Mouse (Mus musculus): ENCODE measurements around the gene Rerg. TPM values are rescaled to one million over a fixed set of nuclear protein-coding genes. Genes with fewer than 3 reads are reported as not detected.

Gene Rerg
- polyA plus RNA-seq, 1 experiment from 2014 or later, result 1.6 TPM

- Histone ChIP-seq H3K4me1 (replicated peaks; ENCODE audit: control insufficient read depth, insufficient read depth, low read length) (no peaks in the 10 kb centered on the region), H3K27me3 (ENCODE audit: control insufficient read depth, insufficient read depth, low read length) (no peaks in the 10 kb centered on the region), H3K9me3 (ENCODE audit: control insufficient read depth, low read length) (no peaks in the 10 kb centered on the region), H3K27ac (ENCODE audit: low read depth, low read length) (no peak overlapping the region), H3K9ac (ENCODE audit: low read length) (no peak overlapping the region), H3K4me3 (ENCODE audit: low read depth, low read length) (no peak overlapping the region), H3K4me2 (ENCODE audit: low read depth, low read length, severe bottlenecking) (no peak overlapping the region), H3K36me3 (ENCODE audit: control insufficient read depth, insufficient read depth, low read length) (no peaks in the 10 kb centered on the region)
- no peak for ATAC-seq (replicated peaks; ENCODE audit: low FRiP score)
- DNase-seq (ENCODE audit: low spot score), result no peak
- WGBS, result 91% methylated on average over 9 of the region's 9 CpGs
Observed at GRCm38 (mm10) chr6:137071466-137071865, 98.8 kb downstream of the Rerg start.

GRCm38 (mm10) chr6:137065506-137065905 is 104.8 kb downstream of the Rerg start:
- Histone ChIP-seq H3K4me3 (ENCODE audit: low read depth, low read length) (no peak overlapping the region), H3K4me1 (replicated peaks; ENCODE audit: control insufficient read depth, insufficient read depth, low read length) (0 out of 2 replicates have a peak, but pooled peaks cover 2% of the 10 kb centered on the region), H3K4me2 (ENCODE audit: low read depth, low read length, severe bottlenecking) (no peak overlapping the region), H3K36me3 (ENCODE audit: control insufficient read depth, insufficient read depth, low read length) (no peaks in the 10 kb centered on the region), H3K9me3 (ENCODE audit: control insufficient read depth, low read length) (no peaks in the 10 kb centered on the region), H3K27ac (ENCODE audit: low read depth, low read length) (no peak overlapping the region), H3K27me3 (ENCODE audit: control insufficient read depth, insufficient read depth, low read length) (no peaks in the 10 kb centered on the region), H3K9ac (ENCODE audit: low read length) (no peak overlapping the region)
- 88% methylated on average over 7 of the region's 7 CpGs for WGBS
- DNase-seq (ENCODE audit: low spot score), result no peak
- ATAC-seq (replicated peaks; ENCODE audit: low FRiP score), result no peak

GRCm38 (mm10) chr6:137064786-137065185 is 105.5 kb downstream of the Rerg start:
- H3K9ac ChIP-seq (ENCODE audit: low read length), result no peak overlapping the region
- DNase-seq (ENCODE audit: low spot score) (no peak), ATAC-seq (replicated peaks; ENCODE audit: low FRiP score) (no peak)
- 95% methylated on average over 14 of the region's 14 CpGs for WGBS
- no peaks in the 10 kb centered on the region for H3K36me3 ChIP-seq (ENCODE audit: control insufficient read depth, insufficient read depth, low read length)
- H3K9me3 ChIP-seq (ENCODE audit: control insufficient read depth, low read length), result no peaks in the 10 kb centered on the region
- no peak overlapping the region for H3K27ac ChIP-seq (ENCODE audit: low read depth, low read length)
- H3K4me2 ChIP-seq (ENCODE audit: low read depth, low read length, severe bottlenecking), result no peak overlapping the region
- H3K4me1 ChIP-seq (replicated peaks; ENCODE audit: control insufficient read depth, insufficient read depth, low read length), result 0 out of 2 replicates have a peak, but pooled peaks cover 2% of the 10 kb centered on the region
- H3K4me3 ChIP-seq (ENCODE audit: low read depth, low read length), result no peak overlapping the region
- no peaks in the 10 kb centered on the region for H3K27me3 ChIP-seq (ENCODE audit: control insufficient read depth, insufficient read depth, low read length)

GRCm38 (mm10) chr6:137063239-137063940 is 106.9 kb downstream of the Rerg start:
- DNase-seq (ENCODE audit: low spot score), result no peak
- H3K36me3 ChIP-seq (ENCODE audit: control insufficient read depth, insufficient read depth, low read length), result no peaks in the 10 kb centered on the region
- 0 out of 2 replicates have a peak, but pooled peaks cover 2% of the 10 kb centered on the region for H3K4me1 ChIP-seq (replicated peaks; ENCODE audit: control insufficient read depth, insufficient read depth, low read length)
- WGBS, result 76% methylated on average over 10 of the region's 10 CpGs
- no peak overlapping the region for H3K4me3 ChIP-seq (ENCODE audit: low read depth, low read length)
- no peak overlapping the region for H3K27ac ChIP-seq (ENCODE audit: low read depth, low read length)
- no peak overlapping the region for H3K4me2 ChIP-seq (ENCODE audit: low read depth, low read length, severe bottlenecking)
- H3K27me3 ChIP-seq (ENCODE audit: control insufficient read depth, insufficient read depth, low read length), result no peaks in the 10 kb centered on the region
- H3K9me3 ChIP-seq (ENCODE audit: control insufficient read depth, low read length), result no peaks in the 10 kb centered on the region
- no peak for ATAC-seq (replicated peaks; ENCODE audit: low FRiP score)
- no peak overlapping the region for H3K9ac ChIP-seq (ENCODE audit: low read length)

- 0 out of 2 replicates have a peak, but pooled peaks cover 2% of the 10 kb centered on the region for H3K4me1 ChIP-seq (replicated peaks; ENCODE audit: control insufficient read depth, insufficient read depth, low read length)
- WGBS, result 89% methylated on average over 18 of the region's 18 CpGs
- H3K4me2 ChIP-seq (ENCODE audit: low read depth, low read length, severe bottlenecking), result no peak overlapping the region
- no peak overlapping the region for H3K27ac ChIP-seq (ENCODE audit: low read depth, low read length)
- no peaks in the 10 kb centered on the region for H3K9me3 ChIP-seq (ENCODE audit: control insufficient read depth, low read length)
- H3K9ac ChIP-seq (ENCODE audit: low read length), result no peak overlapping the region
- DNase-seq (ENCODE audit: low spot score), result no peak
- no peaks in the 10 kb centered on the region for H3K27me3 ChIP-seq (ENCODE audit: control insufficient read depth, insufficient read depth, low read length)
- H3K36me3 ChIP-seq (ENCODE audit: control insufficient read depth, insufficient read depth, low read length), result no peaks in the 10 kb centered on the region
- H3K4me3 ChIP-seq (ENCODE audit: low read depth, low read length), result no peak overlapping the region
- no peak for ATAC-seq (replicated peaks; ENCODE audit: low FRiP score)
Observed at GRCm38 (mm10) chr6:137061880-137062531, 108.3 kb downstream of the Rerg start.

GRCm38 (mm10) chr6:137060595-137060994 is 109.7 kb downstream of the Rerg start:
- Histone ChIP-seq H3K4me3 (ENCODE audit: low read depth, low read length) (no peak overlapping the region), H3K4me2 (ENCODE audit: low read depth, low read length, severe bottlenecking) (no peak overlapping the region), H3K9ac (ENCODE audit: low read length) (no peak overlapping the region), H3K36me3 (ENCODE audit: control insufficient read depth, insufficient read depth, low read length) (no peaks in the 10 kb centered on the region), H3K27me3 (ENCODE audit: control insufficient read depth, insufficient read depth, low read length) (no peaks in the 10 kb centered on the region), H3K9me3 (ENCODE audit: control insufficient read depth, low read length) (no peaks in the 10 kb centered on the region), H3K27ac (ENCODE audit: low read depth, low read length) (no peak overlapping the region), H3K4me1 (replicated peaks; ENCODE audit: control insufficient read depth, insufficient read depth, low read length) (0 out of 2 replicates have a peak, but pooled peaks cover 2% of the 10 kb centered on the region)
- no peak for ATAC-seq (replicated peaks; ENCODE audit: low FRiP score)
- WGBS, result 79% methylated on average over 5 of the region's 5 CpGs
- DNase-seq (ENCODE audit: low spot score), result no peak

GRCm38 (mm10) chr6:137058257-137058656 is 112.0 kb downstream of the Rerg start:
- 95% methylated on average over 2 of the region's 2 CpGs for WGBS
- H3K27ac ChIP-seq (ENCODE audit: low read depth, low read length), result no peak overlapping the region
- H3K4me1 ChIP-seq (replicated peaks; ENCODE audit: control insufficient read depth, insufficient read depth, low read length), result no peaks in the 10 kb centered on the region
- H3K9me3 ChIP-seq (ENCODE audit: control insufficient read depth, low read length), result no peaks in the 10 kb centered on the region
- no peak overlapping the region for H3K9ac ChIP-seq (ENCODE audit: low read length)
- no peaks in the 10 kb centered on the region for H3K27me3 ChIP-seq (ENCODE audit: control insufficient read depth, insufficient read depth, low read length)
- H3K4me3 ChIP-seq (ENCODE audit: low read depth, low read length), result no peak overlapping the region
- no peak overlapping the region for H3K4me2 ChIP-seq (ENCODE audit: low read depth, low read length, severe bottlenecking)
- DNase-seq (ENCODE audit: low spot score) (no peak), ATAC-seq (replicated peaks; ENCODE audit: low FRiP score) (no peak)
- H3K36me3 ChIP-seq (ENCODE audit: control insufficient read depth, insufficient read depth, low read length), result no peaks in the 10 kb centered on the region

GRCm38 (mm10) chr6:137054073-137054472 is 116.2 kb downstream of the Rerg start:
- ATAC-seq (replicated peaks; ENCODE audit: low FRiP score) (no peak), DNase-seq (ENCODE audit: low spot score) (no peak)
- 94% methylated on average over 2 of the region's 2 CpGs for WGBS

More at GRCm38 (mm10) chr6:137054073-137054472, 116.2 kb downstream of the Rerg start:
- Histone ChIP-seq H3K4me2 (ENCODE audit: low read depth, low read length, severe bottlenecking) (no peak overlapping the region), H3K27ac (ENCODE audit: low read depth, low read length) (no peak overlapping the region), H3K36me3 (ENCODE audit: control insufficient read depth, insufficient read depth, low read length) (no peaks in the 10 kb centered on the region), H3K9ac (ENCODE audit: low read length) (no peak overlapping the region), H3K27me3 (ENCODE audit: control insufficient read depth, insufficient read depth, low read length) (no peaks in the 10 kb centered on the region), H3K9me3 (ENCODE audit: control insufficient read depth, low read length) (no peaks in the 10 kb centered on the region; the same call in 1 of the 2 replicates), H3K4me1 (replicated peaks; ENCODE audit: control insufficient read depth, insufficient read depth, low read length) (no peaks in the 10 kb centered on the region), H3K4me3 (ENCODE audit: low read depth, low read length) (no peak overlapping the region)

All from forebrain, embryonic 11.5 days (tissue).